Mouse (Mus musculus) liver, embryonic 14.5 days (tissue): ENCODE measurements around the gene Lhx8. TPM values are rescaled to one million over a fixed set of nuclear protein-coding genes. Genes with fewer than 3 reads are reported as not detected.

Experiments used
- ATAC-seq: fragments of 200-750 bp; cut with Nextera tagmentation; 2 replicates; pipeline ENCODE4 v1.8.0; 2017; ENCODE audit warnings: moderate number of reproducible peaks, mild to moderate bottlenecking, moderate library complexity; ENCODE audit not compliant: insufficient read depth
- DNase-seq, 3 experiments: peaks; one replicate each; pipeline ENCODE4 v3.0.0-alpha.2; 2012 to 2013; ENCODE audit warnings: low read depth in 3 of 3, low spot score in 3 of 3
- H3K27ac ChIP-seq: fragments of 300-500 bp; sonication (generic); 2 replicates; pipeline ENCODE4 v1.5.1; 2014; ENCODE audit warnings: moderate library complexity, mild to moderate bottlenecking, control low read depth, inconsistent platforms
- H3K27me3 ChIP-seq: fragments of 300-500 bp; sonication (generic); 2 replicates; pipeline ENCODE4 v1.6.1; 2014; ENCODE audit warnings: mild to moderate bottlenecking, low read length, moderate library complexity; ENCODE audit not compliant: control insufficient read depth, insufficient read depth
- H3K36me3 ChIP-seq: fragments of 300-500 bp; sonication (generic); replicated peaks from 2 replicates; pipeline ENCODE4 v1.6.1; 2014; ENCODE audit warnings: low read depth; ENCODE audit not compliant: control insufficient read depth, insufficient read depth
- H3K4me1 ChIP-seq, 2 experiments: fragments of 200-500 bp in 1 of 2; fragments of 300-500 bp in 1 of 2; sonication (generic) in 1 of 2; replicated peaks; 2 replicates each; pipeline ENCODE4 v1.6.1; 2012 to 2014; ENCODE audit warnings: antibody characterized with exemption in 1 of 2, inconsistent platforms in 1 of 2, low read length in 1 of 2; ENCODE audit not compliant: control insufficient read depth in 2 of 2, insufficient read depth in 2 of 2
- H3K4me2 ChIP-seq: fragments of 300-500 bp; sonication (generic); 2 replicates; pipeline ENCODE4 v1.6.1; 2014; ENCODE audit warnings: low read depth, mild to moderate bottlenecking, control low read depth, moderate library complexity
- H3K4me3 ChIP-seq, 2 experiments: fragments of 200-500 bp in 1 of 2; fragments of 300-500 bp in 1 of 2; sonication (generic) in 1 of 2; 2 replicates each; pipeline ENCODE4 v1.5.1; 2012 to 2014; ENCODE audit warnings: low read depth in 2 of 2, low read length in 2 of 2, mild to moderate bottlenecking in 2 of 2, control low read depth in 1 of 2, inconsistent platforms in 1 of 2, moderate library complexity in 1 of 2; ENCODE audit not compliant: insufficient read depth in 1 of 2
- H3K9ac ChIP-seq: fragments of 300-500 bp; sonication (generic); replicated peaks from 2 replicates; pipeline ENCODE4 v1.6.1; 2014; ENCODE audit warnings: mild to moderate bottlenecking, control low read depth, moderate library complexity
- H3K9me3 ChIP-seq: fragments of 300-500 bp; sonication (generic); 2 replicates; pipeline ENCODE4 v1.6.1; 2016; ENCODE audit warnings: low read length, mixed read lengths; ENCODE audit not compliant: control insufficient read depth
- CTCF ChIP-seq: IDR thresholded peaks from 2 replicates; pipeline ENCODE4 v1.5.1; 2016; ENCODE audit warnings: antibody characterized with exemption, low read depth, control low read depth
- EP300 ChIP-seq: IDR thresholded peaks from 2 replicates; pipeline ENCODE4 v1.6.1; 2016; ENCODE audit warnings: antibody characterized with exemption, low read depth
- WGBS: fragments of 180-500 bp; shearing (Covaris S2); extraction: QIAGEN DNeasy Blood & Tissue Kit; methylation state at CpG from one replicate; pipeline ENCODE4 v1.1.7; 2014; ENCODE audit not compliant: insufficient replicate concordance; 5-methylcytosine and 5-hydroxymethylcytosine counted together
- polyA plus RNA-seq, 2 experiments: library from polyadenylated mRNA; depleted of rRNA in 1 of 2; stranded (reverse) in 1 of 2; unstranded in 1 of 2; fragments of >200 nt; fragmentation: Nextera tagmentation in 1 of 2; extraction: Ambion mirVana in 1 of 2; gene quantifications; 2 replicates each; pipeline versions ENCODE4 v1.2.1 to v1.2.3; 2012 to 2014

The Lhx8 gene
- polyA plus RNA-seq, 2 experiments, result 0.04 TPM; not detected in 1

DNA sequence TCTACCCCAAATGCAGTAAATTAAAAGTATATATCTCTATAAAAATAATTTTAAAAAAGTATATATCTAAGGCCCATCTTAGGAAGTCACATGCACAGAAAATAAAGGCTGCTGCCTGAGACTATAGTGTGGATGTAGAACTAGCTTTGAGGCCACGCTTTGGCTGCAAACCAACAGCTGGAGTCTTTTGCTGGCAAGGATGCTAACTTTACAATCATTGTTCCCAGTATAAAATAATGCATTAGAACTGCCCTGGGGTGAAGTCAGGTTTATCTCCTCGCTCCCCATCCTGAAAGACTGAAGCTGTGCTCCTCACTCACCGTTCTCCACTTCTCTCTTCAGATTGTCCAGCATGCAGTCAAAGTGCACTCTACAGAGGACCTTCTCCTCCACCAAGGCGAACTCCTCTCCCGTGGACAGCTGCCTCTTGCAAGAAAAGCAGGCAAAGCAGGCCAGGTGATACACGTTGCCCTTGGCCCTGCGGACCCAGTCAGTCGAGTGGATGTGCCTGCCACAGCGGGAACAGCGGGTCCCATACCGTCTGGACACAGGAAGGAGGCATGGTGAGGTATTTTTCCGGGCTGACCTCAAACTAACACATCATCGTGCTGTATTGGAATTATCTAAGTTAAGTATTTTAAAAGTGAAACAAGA is 8.4 kb downstream of the Lhx8 start:
- no peak for TF ChIP-seq EP300
- TF ChIP-seq CTCF, result no peak
- no peak overlapping the region for H3K27ac ChIP-seq
- H3K4me1 ChIP-seq, result no peaks in the 10 kb centered on the region
- DNase-seq (no peak), ATAC-seq (no peak)
- no peak overlapping the region for H3K9ac ChIP-seq
- no peak overlapping the region for H3K4me2 ChIP-seq
- no peaks in the 10 kb centered on the region for H3K9me3 ChIP-seq
- WGBS, result 46% methylated on average over 13 of the region's 13 CpGs
- no peak overlapping the region for H3K4me3 ChIP-seq
- H3K36me3 ChIP-seq, result no peaks in the 10 kb centered on the region
- peaks cover 27% of the 10 kb centered on the region for H3K27me3 ChIP-seq

DNA sequence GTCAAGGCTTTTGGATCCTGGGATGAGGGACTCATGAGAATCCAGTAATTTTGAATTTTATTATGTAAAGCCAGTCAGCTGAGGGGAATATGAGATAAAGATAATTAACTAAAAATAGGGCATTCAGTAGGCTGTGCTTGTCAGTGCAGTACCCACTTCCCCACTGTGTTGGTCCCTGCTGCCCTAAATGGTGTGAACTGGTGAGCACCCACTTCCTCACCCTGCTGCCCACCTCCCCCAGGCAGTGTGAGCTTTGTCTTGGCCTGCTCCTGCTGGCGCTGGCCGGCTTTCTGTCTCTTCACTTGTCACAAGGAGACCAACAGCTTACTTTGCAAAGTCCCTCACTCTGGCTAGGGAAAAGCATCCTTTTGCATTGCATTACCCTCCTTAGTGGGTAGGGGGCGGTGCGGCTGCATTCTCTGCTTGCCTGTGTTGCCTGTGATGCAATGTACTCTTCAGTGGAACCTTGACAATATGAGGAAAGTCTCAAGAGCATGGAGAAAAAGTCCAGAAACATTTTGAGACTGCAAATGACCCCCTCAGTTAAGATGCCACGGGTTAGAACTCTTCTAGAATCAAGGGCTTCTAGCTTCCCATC is 12.7 kb downstream of the Lhx8 start:
- no peak for DNase-seq
- 9% methylated on average over 5 of the region's 5 CpGs for WGBS

DNA sequence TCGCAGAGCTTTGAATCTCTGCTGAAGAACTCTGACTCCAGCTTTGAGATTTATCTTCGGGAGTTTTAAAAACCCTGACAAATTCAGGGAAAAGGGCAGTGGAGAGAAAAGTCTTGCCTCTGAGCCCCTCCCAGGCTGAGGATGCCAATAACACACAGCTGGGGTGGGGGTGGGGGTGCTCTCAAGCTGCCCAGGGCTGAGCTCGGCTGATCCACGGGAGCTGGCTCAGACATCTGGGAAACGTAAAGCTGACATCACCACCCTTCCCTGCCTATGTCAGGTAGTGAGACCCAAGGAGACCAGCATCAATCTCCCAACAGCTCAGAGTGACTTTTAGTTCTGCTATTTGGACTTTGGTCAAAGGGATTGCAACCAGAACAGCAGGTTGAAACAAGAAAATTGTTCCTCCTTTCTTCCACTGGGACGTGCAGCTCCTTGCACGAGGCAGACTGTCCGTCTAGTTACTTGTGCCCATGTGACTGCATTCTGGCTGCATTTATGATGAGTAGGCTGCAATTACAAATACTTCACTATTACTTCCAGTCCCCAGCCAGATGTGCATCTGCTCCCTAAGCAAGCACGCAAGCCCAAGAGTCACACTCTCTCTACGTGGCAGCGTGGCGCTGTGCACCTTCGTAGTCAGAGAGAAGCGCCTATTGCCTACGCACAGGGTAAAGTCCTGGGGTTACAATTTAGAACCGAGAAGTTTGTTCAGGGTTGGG is 25.1 kb downstream of the Lhx8 start:
- Histone ChIP-seq H3K9me3 (no peaks in the 10 kb centered on the region), H3K9ac (no peak overlapping the region), H3K4me1 (no peaks in the 10 kb centered on the region), H3K4me3 (no peak overlapping the region), H3K27me3 (no peaks in the 10 kb centered on the region), H3K27ac (no peak overlapping the region), H3K36me3 (no peaks in the 10 kb centered on the region), H3K4me2 (no peak overlapping the region)
- TF ChIP-seq EP300 (no peak), CTCF (no peak)
- DNase-seq (no peak), ATAC-seq (no peak)
- 65% methylated on average over 16 of the region's 16 CpGs for WGBS

More for the DNA sequence above, 12.7 kb downstream of the Lhx8 start:
- no peaks in the 10 kb centered on the region for H3K9me3 ChIP-seq
- no peak overlapping the region for H3K4me3 ChIP-seq
- ATAC-seq, result no peak
- no peaks in the 10 kb centered on the region for H3K4me1 ChIP-seq
- no peak overlapping the region for H3K27ac ChIP-seq
- TF ChIP-seq EP300, result no peak
- peak; percentile 61 for TF ChIP-seq CTCF
- no peaks in the 10 kb centered on the region; the same call in 1 of the 2 replicates for H3K27me3 ChIP-seq
- H3K4me2 ChIP-seq, result no peak overlapping the region
- no peaks in the 10 kb centered on the region for H3K36me3 ChIP-seq
- H3K9ac ChIP-seq, result no peak overlapping the region

- no peak for DNase-seq
- 22% methylated on average over 4 of the region's 4 CpGs for WGBS
- no peaks in the 10 kb centered on the region for H3K9me3 ChIP-seq
Measured at GRCm38 (mm10) chr3:154301102-154301501, 29.4 kb downstream of the Lhx8 start.

GRCm38 (mm10) chr3:154300006-154300405 is 30.5 kb downstream of the Lhx8 start:
- Histone ChIP-seq H3K4me1 (peaks cover 0 to 8% of the 10 kb centered on the region in 2 experiments; a peak in 2 of 4 replicates), H3K27ac (no peak overlapping the region), H3K9me3 (no peaks in the 10 kb centered on the region), H3K9ac (no peak overlapping the region), H3K4me3 (no peak overlapping the region), H3K36me3 (no peaks in the 10 kb centered on the region), H3K27me3 (no peaks in the 10 kb centered on the region), H3K4me2 (no peak overlapping the region)
- WGBS, result 79% methylated on average over 9 of the region's 9 CpGs
- ATAC-seq (no peak), DNase-seq (no peak)
- no peak for TF ChIP-seq EP300

More at GRCm38 (mm10) chr3:154301102-154301501, 29.4 kb downstream of the Lhx8 start:
- Histone ChIP-seq H3K36me3 (no peaks in the 10 kb centered on the region), H3K4me2 (no peak overlapping the region), H3K27me3 (no peaks in the 10 kb centered on the region), H3K9ac (no peak overlapping the region), H3K27ac (no peak overlapping the region), H3K4me3 (no peak overlapping the region), H3K4me1 (peaks cover 0 to 8% of the 10 kb centered on the region in 2 experiments; a peak in 2 of 4 replicates)
- TF ChIP-seq CTCF (no peak), EP300 (no peak)
- ATAC-seq, result no peak
